Mouse (Mus musculus): ENCODE data around the gene Dnlz.
A peak's percentile ranks its signal among the peaks of the same experiment; 100 is the strongest.
"Not testable (repeated sequence)": the region's sequence is repeated elsewhere in the genome, so short reads cannot be mapped to it uniquely, and the experiment has no call there.

Dnlz gene

DNA sequence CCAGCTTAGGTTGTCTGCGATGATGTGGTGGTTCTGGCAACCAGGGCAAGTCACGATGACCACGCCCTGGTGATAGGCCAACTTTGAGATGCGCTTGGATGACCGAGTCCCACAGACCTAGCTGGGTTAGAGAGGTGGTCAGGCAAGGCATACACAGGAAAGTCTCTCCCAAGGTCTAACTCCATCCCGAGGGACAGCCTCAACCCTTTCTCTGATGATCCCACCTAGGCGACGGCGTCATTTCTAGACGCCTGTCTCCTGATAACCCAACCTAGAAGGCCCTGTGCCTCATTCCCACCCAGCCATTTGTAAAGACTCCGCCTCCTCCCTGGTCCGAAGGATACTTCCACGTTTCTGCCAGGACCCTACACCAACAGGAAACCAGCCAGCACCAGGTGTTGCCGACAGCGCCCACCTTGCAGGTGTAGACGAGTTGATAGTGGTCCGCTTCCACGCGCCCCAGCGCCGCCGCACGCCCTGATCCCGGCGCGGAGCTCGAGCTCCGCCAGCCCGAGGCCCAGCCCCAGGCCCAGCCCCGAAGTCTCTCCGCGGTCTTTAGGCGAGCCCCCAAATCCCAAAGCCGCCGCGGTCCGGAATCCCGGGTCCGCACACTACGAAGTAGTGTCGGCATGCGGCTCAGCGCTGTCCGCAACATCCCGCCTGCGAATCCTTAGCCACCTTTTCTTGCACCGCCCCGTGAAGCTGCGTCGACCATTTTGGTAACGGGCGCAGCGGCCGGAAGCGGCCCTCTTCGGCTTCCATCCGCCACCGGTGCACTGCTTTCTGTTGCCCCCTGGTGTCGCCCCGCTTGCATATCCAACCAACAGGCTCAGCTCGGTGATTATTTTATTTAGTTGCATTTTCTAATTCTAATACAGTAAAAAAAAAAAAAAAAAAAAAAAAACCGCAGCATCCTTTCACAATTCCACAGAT, at the start of gene Dnlz:
Gene Dnlz (minus strand): TSS at position 753 of the 933 bp plus-strand sequence.
- DNase-seq: peak; percentile 94 to 95

DNA sequence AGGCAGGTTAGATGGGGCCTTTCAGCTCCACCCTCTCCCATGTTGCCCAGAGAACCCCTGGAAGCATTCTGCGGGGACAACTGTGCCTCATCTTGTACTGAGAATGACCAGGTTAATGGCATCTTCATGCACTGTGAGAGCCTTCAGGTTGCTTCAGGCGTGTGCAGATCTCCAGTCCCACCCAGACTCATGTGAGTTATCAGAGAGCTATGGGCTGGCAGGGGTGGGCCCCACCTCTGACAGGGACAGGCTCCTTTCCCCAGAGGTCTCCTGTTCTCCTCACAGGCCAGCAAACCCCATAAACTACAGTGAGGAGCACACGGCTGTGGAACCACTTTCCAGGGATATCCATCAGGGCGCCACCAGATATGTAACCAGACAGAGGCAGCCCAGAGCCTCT, 49.1 kb upstream of the Dnlz start:
- DNase-seq: no peak

DNA sequence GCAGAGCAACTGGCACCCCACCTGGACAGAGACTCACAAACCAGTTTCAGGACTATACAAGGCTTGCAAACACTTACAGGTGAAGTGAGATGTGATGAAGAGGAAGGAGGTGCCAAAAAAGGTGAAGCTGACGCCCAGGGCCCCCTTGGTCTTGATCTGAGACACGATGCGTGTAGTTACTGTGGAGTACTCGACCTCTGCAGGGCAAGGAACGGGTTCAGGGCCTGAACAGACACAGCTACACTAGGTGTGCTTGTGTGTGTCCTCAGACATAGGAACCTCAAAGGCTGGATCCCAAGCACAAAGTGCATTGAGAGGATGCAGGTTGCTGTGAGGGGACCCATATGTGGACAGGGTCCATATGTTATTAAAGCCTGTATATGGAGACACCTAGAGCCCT, 48.4 kb upstream of the Dnlz start:
- no peak for DNase-seq

DNA sequence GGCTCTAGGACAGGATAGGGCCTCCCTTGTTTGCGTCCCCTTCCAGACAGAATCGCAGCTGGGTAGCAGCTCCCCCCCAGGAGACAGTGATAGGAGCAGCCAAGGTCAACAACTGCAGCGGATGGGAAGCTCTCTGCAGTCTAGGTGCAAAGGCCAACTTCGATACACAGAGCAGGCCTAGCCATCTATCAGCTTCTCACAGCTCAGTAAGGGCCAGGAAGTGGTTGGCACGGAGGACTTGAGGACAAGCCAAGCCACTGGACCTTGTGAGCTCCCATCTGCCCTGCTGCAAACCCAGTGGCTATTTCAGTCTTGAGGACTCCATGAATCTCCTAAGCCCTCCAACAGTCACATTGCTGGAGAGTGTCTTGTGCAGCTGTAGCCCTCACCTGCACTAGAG, 47.7 kb upstream of the Dnlz start:
- DNase-seq: no peak

DNA sequence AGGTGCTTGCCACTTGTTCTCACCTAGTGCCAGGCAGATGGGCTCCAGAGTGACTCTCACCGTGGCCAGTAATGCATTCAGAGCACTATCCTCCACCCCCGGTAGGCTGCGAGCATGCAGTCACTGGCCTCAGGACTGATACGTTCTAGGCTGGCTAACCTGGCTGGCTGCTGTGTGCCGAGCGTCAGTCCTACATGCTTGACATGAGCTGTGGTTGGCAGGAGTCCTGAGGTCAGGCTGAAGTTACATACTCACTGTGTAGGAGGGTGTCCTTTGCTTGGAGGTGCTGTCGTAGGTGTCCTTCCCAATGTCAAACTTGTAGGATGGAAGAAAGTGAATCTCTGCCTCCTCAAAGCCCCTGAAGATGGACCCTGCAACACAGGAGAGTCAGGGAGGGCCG, 47.1 kb upstream of the Dnlz start:
- DNase-seq: no peak

DNA sequence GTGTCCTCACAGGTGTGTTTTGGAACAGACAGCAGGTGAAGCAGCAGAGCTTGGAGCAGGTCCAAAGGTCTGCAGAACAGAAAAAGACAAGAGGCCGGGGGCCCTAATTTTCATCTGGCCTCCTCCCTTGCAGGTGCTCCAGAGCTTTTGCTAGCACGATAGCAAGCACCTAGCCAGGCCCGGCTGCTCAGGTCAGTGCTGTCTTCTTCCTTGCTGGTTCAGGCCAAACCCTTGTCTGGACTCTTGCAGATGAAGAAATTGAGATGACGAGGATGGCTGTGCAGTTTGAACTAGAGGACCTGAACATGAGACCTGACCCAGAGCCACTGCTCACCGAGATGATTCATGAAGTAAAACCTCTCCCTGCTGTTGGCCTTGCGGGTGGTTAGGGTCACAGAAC, 39.7 kb upstream of the Dnlz start:
- no peak for DNase-seq

DNA sequence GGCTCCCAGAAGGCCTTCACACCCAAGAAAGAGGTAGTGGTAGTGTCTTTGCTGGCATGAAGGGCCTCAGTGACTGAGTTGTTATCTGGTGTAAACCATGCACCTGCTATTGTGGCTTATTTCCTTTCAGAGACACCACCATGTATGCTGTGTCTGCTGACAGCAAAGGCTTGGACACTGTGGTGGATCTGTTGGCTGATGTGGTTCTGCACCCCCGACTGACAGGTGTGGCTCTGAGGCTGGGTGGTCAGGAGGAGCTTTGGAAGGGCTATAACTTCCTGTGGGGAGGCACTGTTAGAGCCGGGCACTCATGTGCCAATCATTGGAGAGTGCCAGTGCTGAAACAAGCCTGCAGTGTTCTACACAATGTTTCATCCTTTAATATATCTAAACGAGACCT, 39.0 kb upstream of the Dnlz start:
- no peak for DNase-seq

DNA sequence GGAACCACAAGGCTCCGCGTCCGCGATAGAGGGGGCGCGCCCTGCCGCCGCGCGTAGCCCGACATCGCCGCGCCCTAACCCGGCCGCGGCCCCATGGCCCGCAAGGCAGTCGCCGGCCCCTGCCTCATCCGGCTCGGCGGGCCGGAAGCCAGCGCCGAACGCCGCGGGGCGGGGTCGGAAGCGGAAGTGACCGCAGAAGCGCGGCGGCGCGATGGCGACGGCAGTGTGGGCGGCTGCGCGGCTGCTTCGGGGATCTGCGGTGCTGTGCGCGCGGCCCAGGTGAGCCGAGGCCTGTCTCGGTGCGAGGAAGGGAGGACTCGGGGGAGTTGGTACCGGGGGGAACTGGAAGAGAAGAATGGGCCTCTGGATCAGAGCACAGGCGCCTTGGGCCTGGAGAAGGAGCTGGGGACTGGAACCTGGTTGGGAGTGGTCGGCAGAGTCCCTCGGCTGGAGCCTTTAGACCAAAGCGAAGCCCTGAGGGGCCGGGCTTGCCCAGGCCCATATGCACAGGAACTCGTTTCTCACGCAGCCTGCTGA, 37.3 kb upstream of the Dnlz start, which contains the start of the genes Entr1 and Pmpca:
Gene Entr1 (minus strand): TSS at position 163 of the 537 bp plus-strand sequence.
Gene Pmpca (plus strand): TSS at position 186 of the 537 bp plus-strand sequence.
- DNase-seq: peak; percentile 88

DNA sequence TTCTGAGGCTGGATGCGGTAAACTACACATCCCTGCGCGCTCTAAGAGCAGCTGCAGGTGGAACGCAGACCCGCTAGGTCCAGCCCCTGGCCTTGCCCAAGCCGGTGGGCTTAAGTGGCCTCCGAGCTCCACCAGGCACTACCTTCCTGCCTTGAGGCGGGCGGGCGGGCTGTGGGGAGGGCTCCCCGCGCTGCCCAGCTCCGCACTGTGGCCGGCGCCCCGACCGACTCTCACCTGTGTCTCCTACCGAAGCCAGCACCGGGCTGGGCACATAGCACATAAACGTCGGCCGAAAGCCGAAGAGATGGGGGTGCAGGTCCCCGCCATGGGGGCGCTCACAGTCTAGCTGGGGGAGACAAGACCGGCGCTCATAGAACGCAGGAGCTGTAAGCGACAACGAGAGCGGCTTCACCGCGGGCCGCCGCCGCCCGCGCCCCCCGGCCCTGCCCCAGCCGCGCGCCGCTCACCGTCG, 36.8 kb upstream of the Dnlz start:
- DNase-seq: peak in 1 of 2 experiments; percentile 63

DNA sequence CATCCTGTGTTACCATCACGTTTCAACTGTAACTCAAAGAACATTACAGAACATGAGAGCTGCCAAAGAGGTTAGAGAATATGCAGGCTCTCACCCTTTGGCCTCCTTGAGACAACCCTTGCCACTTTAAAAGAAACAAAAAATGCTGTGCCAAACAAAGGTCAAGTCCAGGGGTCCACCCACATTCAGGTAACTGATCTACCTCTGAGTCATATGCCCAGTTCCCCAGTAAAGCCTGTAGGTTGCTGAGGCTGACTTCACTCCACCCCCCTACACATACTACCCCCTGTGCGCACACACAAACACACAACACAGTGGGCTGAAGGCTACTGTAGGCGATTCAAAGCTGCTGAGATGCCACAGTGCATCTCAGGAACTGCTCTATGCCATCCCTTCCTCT, 35.8 kb upstream of the Dnlz start:
- DNase-seq: no peak

DNA sequence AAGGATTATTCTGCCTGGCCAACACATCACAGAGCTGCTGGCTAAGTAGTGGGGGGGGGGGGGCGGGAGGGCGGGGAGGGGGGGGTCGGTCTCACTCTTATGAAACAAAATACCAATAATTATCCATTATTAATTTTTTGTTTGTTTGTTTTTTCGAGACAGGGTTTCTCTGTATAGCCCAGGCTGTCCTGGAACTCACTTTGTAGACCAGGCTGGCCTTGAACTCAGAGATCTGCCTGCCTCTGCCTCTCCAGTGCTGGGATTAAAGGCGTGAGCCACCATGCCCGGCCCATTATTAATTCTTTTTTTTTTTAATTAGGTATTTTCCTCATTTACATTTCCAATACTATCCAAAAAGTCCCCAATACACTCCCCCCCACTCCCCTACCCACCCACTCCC, 29.0 kb upstream of the Dnlz start:
- DNase-seq: not testable (repeated sequence)

DNA sequence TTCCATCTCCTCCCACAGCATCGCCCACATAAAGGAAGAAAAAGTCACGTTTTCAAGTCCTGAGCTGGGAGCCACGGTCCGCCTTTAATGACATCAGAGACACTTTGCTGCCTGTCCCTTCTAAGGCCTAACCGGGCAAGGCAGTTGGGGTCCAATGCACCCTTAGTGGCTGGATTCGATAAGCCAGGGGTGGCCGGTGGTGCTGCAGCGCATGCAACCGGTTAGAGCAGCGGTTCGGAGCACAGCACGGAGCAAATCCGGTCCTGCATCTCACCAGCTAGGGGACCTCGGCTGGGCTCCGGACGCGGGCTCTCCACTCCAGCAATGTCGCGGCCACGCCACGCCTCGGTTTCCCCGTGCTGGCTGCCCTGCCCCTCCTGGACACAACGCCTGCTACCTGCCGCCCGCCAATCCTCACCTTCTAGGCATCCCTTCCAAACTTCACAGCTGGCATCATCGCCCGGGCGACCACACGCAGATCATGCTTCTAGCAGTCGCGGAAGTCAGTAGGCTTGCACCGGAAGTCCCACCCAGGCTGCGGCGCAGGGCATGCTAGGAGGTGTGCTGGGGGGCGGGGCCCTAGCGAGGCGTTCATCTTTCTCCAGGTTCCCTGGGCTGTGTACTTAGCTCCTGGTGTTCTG, 28.3 kb upstream of the Dnlz start, which contains the start of gene Snapc4:
Gene Snapc4 (minus strand): TSS at position 523 of the 641 bp plus-strand sequence.
- DNase-seq: peak; percentile 82 to 85

DNA sequence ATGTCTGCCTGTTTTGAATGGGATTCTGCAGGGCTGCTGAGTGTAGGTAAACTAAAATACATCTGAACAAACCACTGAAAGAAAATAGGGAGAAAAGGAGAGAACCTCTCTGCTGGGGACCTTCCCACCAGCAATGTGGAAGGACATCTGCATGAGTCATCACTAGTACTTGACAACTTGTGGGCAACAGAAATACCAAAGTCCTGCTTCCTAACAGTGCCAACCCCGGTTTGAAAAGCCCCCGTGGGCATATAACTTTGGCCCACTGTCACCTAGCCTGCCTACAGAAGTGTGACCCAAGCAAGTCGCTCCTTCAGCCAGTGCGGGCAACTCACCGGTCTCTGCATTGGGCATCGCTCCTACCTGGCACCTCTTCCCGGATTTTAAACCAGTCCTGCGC, 20.5 kb upstream of the Dnlz start:
- DNase-seq: no peak

DNA sequence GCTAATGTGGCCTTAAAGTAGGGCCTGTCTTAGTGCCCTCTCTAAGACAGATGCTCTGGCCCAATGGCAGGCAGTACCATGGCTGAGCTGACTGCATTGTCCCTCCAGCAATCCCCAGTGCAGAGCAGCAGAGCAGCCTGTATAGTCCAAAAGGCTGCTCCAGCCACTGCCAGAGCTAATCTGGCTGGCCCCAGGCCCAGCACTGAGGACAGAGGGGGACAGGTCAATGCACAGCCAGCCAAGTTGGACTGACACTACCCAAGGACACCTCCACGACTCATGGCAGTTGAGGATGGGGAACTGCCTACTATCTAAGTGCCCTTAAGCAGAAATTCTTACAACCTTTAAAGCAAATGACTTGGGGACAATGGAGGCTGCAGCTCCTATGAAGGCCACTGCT, 16.7 kb upstream of the Dnlz start:
- DNase-seq: no peak

DNA sequence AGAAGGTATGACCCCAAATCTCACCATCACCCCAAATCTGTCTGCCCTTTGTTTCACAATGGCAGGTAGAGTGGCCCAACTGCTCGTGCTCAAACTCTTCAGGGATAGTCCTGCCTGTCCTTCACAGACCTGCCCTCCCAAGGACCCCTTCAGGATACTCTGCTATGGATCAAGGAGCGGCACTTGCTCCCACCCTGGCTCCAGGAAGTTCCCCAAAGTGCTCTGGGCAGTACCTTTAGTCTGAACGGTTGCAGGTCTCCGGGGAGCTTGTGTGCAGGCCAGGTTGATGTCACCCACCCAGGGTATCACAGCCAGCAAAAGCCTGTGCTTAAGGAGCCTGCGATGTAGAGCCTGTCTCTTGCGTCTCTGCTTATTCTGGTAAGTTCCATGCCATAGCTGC, 16.0 kb upstream of the Dnlz start:
- DNase-seq: no peak

DNA sequence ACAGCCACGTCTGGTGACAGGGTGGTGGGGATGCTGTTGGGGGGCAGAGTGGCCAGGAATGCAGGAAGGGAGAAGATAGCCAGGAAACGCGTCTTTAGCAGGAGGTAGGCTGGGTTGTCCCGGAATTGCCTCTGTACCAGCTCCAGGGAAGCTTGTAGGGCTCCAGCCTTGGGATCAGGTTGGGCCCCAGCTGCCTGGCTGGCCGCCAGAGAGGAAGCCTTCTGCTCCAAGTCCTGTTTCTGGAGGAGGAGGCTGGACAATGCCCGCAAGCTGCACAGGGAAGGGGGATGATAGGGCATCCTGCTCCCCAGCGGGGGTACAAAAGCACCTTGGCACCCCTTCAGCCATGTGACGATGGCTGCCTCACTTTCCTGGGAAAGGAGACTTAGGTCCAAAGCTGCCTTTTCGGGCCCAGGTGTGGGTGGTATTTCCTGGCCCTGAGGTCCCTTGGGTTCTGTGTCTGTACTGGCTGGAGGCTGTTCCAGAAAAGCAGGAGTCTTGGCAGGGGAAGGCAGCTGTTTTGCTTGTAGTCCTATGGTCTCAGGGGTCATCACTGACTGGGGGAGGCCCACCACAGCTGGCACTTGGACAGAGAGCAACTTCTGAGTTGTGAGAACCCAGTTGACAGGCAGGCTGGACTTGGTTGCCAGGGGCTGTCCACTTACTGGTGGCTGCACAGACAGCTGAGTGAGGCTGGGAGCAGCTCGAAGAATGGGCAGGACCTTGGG, 13.0 kb upstream of the Dnlz start:
- DNase-seq: no peak

DNA sequence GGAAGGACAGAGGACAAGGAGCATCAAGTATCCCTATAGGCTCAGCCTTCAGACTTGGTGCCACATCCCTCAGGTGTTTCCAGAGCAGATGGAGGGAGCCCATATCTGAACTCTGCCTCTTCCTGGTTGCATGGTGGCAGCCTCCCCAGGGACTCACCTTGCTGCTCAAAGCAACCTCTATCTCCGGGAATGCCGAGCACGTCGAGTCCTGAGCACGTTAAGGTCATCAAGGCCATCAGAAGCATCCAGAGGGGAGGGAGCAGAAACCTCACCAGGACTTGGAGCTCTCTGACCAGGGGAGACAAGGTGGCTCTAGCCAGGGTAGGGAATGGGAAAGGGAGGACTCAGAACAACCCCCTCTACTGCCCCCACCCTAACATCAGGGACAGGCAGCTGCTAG, 11.6 kb upstream of the Dnlz start:
- DNase-seq: no peak

DNA sequence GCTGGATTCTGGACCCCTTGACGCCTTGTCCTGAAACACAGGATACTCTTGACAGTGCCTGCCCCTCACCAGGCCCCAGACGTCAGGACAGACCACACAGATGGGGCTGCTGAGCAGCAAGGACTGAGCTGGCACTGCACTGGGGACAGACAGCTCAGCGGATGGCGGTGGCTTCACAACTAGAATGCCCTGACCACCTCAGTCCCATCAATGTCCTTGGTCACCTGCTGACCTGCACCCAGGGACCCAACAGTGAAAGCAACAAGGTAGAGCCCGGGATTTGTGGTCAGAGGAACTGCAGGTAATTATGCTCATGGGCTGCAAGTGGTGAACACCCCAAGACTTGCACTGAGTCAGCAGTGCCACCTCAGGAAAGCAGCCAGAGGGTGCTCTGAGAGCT, 11.1 kb upstream of the Dnlz start:
- DNase-seq: no peak

DNA sequence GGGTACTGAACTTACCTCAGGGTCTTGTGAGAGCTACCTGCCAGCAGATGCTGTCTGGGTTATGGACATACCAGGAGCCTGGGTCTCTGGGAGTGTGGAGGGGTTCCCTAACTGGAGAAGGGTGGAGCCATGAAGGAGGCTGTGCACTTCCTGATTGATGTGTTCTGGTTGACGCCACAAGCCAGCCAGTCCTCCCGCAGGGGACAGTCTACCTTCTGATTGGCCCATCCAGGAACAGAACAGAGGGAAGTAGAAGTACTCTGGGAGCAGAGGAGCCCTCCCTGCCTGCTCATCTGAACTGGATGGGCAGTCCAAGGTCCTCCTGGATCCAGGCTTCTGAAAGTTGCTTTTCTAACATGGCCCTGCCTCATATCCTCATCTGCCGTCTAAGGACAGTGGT, 8.9 kb upstream of the Dnlz start, which contains the start of gene Card9:
Gene Card9 (minus strand): TSS at position 147 of the 400 bp plus-strand sequence.
- no peak for DNase-seq

DNA sequence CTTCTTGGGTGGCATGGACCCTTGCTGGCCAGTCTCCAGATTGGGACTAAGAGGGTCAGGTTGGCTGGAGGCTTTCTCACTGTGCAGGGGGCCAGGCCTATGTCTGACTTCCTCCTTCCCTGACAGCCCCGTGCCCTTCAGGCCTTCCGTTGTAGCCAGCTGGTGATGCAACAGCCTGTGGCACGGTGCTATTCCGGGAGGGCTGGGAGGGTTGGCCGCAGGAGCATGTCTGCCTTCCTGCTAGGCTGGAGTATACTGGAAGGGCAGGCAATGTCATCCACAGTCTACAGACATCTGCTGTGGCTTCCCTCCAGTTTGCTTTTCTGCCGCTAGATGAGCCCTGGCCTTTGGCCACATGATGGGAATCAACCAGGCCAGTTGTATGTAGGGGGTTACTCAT, 8.1 kb upstream of the Dnlz start:
- no peak for DNase-seq

DNA sequence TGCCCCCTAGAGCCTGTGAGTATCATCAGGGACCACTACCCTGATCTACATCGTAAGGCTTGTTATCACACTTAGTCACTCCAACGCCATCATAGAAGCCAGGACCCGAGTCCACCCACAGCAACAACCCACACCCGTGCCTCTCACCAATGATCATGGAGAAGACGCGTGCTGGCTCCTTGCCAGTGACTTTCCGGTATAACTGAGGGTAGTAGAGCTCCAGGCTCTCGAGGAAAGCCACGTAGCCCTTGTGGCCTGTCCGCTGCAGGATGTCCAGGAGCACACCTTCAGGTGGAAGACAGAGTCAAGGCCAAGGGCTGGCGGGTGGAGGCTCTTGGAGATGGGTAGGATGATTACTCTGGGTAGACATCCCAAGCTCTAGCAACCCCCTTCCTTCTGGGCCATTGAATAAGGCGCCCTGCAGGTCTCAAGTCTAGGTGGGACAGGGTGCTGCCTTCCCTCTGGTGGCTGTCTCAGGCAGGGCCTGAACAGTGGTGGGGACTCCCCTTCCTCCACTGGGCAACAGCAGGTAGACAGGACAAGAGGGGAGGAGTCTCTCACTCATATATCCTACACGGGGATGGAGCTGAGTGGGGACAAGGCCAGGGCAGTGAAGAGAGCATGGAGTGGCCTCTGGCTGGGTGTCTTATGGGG, 6.9 kb upstream of the Dnlz start:
- DNase-seq: no peak

DNA sequence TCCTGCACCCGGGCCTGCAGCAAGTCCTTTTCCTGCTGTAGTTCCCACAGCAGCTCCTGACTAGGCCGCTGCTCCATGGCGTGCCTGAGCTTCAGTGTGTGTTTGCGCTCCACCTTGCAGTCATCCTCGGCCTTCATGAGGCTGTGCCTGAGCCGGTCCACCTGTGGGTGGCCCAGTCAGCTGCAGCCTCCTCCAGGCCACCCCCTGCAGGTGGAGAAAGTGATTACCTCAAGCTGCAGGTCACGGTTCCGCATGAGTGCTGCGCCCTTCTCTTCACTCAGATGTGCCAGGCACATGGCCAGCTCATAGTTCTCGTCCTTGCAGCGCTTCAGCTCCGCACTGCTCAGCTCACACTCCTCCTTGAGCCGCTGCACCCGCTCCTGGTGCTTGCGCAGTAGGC, 5.6 kb upstream of the Dnlz start:
- no peak for DNase-seq
